Mouse (Mus musculus): ENCODE measurements around the gene Phf21a. TPM values are rescaled to one million over a fixed set of nuclear protein-coding genes. Genes with fewer than 3 reads are reported as not detected.

The Phf21a gene
- total RNA-seq (2021) = 68.1 and 82.3 TPM in 2 replicates
- long read RNA-seq, experiment 1, partial matches to known transcripts = 1 of 9 reads
- long read RNA-seq, experiment 1, other reads (novel, unspliced or antisense) = 8 of 9 reads
- long read RNA-seq, experiment 2, partial matches to known transcripts = 1 of 6 reads
- long read RNA-seq, experiment 2, other reads (novel, unspliced or antisense) = 5 of 6 reads

DNA sequence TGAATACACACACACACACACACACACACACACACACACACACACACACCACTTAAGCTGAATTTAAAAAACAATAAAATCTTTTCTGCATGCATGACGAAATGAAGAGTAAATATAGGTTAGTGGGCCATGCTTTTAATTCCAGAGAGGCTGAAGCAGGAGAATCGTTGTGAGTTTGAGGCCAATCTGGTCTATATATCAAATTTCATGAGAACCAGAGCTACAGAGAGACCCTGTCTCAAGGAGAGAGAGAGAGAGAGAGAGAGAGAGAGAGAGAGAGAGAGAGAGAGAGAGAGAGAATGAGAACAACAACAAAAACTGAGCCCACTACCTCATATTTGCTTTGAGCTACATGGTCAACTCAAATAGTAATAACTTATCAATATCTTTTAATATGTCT is at the start of gene Phf21a:
Gene Phf21a (plus strand): TSS at position 301 of the 400 bp plus-strand sequence.
- DNase-seq = no peak

DNA sequence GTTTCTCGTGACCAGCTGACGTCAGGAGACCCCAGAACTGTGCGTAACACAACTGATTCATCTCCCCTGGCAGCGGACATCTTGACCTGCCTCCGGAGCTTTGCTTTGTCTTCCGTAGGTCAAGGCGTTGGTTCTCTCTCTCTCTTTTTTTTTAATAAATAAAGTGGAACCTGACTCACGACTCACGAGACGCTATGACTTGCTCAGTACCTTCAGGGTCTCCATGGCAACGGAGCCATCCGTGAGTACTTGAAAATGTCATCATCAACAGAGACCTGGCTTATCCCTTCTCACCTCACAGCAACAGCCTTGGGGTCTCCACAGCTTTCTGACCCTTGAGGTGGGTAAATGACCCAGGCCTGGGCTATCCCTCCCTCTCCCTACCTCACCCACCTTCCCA is 49.6 kb upstream of the Phf21a start:
- peak; percentile 1 for DNase-seq

GRCm38 (mm10) chr2:92047601-92048000 is 45.3 kb upstream of the Phf21a start:
- peak; percentile 38 for DNase-seq

- DNase-seq = no peak
These were observed 44.8 kb upstream of the Phf21a start for GRCm38 (mm10) chr2:92048034-92048690.

GRCm38 (mm10) chr2:92052188-92052587 is 40.7 kb upstream of the Phf21a start:
- peak; percentile 31 for DNase-seq

GRCm38 (mm10) chr2:92052754-92053153 is 40.2 kb upstream of the Phf21a start:
- no peak for DNase-seq

- peak; percentile 96 for DNase-seq
These were observed 37.7 kb upstream of the Phf21a start for GRCm38 (mm10) chr2:92055101-92055813.

DNA sequence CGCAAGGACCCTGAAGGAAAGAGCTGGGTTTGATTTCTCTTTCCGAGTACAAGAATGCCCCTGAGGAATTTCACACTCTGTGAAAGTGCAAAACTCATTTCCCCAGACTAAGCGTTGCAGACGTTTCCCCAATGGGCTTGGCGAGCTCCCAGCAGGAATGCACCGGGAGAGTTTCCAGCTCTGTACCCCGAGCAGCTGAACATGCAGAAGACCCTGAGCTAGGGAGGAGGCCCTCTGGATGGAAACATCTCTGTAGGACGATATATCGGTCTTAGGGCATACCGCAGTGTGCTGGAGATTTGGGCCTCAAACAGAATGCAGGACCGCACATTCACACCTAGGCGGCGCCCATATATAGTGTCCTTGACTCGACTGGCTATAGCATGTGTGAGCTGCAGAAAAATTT is 37.1 kb upstream of the Phf21a start:
- DNase-seq = peak; percentile 73

- no peak for DNase-seq
These were observed 36.2 kb upstream of the Phf21a start for GRCm38 (mm10) chr2:92056760-92057159.

DNA sequence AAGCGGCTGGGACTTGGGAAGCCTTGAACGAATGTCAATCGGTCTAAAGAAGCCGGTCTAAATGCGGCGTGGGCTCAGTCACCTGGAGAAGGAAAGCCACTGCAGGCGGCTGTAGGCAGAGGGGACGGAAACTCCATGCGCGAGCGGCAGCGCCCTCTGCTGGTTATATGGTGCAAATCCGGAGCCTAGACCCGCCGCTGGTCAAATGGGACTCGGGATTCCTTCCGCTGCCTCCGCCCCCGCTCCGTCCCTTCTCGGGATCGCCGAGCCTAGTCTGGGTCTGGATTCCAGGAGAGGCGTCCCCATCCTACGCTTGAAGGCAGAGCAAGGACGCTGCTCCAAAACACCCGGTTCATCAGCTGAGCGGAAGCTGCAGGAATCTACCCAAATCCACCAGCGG is 34.4 kb upstream of the Phf21a start:
- peak; percentile 95 for DNase-seq

GRCm38 (mm10) chr2:92058936-92059335 is 34.0 kb upstream of the Phf21a start:
- DNase-seq = no peak

DNA sequence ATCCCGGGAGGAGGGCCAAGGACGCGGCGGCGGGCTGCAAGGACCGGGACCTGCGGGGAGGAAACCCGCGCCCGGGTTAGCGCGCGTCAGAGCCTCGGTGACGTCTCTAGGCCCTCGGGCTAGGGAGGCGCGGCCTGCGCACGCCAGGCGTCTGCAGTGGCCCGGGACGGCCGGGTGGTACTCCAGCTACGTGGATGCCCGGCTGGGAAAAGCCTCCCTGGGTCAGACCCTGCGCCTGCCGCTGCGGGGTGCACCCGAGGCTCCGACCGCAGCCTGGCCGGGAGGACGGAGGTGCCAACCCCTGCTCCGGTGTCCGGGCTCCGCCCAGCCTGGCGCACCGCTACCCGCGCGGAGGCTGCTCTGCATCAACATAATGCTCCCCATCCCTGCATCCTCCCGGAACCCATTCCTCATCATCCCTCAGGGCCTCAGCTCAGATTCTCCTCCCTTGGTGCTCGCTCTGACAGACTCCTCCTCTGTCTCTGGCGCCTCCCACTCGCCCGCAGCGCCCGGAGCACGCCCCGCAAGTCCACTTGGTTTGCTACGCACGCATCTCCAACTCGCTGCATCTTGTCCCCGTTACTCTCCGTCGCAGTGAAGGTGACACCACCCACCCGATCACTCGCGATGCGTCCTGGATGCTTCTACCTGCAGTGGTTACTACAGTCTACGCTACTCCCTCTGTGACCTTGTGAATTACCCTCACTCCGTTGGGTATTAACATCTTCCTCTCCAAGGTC is 33.3 kb upstream of the Phf21a start:
- peak; percentile 79 for DNase-seq

DNA sequence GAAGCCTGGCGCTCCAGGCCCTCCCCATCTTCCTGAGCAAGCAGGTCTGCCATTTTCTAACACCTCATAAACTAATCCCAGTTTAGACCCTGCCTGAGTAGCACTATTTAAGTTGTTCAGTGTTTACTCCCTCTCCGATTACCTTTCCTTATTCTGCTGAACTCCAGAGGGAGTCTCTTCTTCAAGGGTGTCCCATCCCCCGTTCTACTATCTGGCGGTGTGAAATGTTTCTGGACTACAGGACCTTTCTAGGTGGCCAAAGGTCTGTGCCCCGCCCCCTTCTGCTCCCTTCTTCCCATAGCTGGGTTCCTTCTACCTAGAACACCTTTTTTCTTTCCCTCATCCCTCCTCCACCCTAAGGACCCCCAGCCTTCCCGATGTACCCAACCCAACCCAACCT is 32.6 kb upstream of the Phf21a start:
- no peak for DNase-seq

- DNase-seq = no peak
These were observed 31.6 kb upstream of the Phf21a start for GRCm38 (mm10) chr2:92061337-92061736.

- DNase-seq = no peak
These were observed 29.8 kb upstream of the Phf21a start for GRCm38 (mm10) chr2:92063106-92063505.

GRCm38 (mm10) chr2:92065269-92065888 is 27.5 kb upstream of the Phf21a start:
- DNase-seq = no peak

GRCm38 (mm10) chr2:92065938-92066337 is 27.0 kb upstream of the Phf21a start:
- no peak for DNase-seq

DNA sequence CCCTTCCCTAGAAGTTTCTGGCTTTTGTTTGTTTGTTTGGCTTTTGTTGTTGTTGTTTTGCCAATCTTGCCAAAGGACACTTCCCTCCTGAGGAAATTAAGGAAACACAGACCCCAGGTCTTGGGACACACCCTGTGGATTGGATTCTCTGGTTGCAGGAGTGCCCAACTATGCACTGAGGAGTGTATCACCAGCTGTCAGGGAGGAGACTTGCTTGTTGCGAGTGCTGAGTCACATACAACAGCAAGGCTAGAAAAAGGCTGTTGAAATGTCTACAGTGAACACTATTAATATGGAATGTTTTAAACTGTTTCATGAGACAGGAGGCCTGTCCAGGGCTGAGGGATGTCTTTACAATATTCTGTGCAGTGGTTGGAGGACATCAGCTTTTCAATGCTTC is 26.0 kb upstream of the Phf21a start:
- no peak for DNase-seq

DNA sequence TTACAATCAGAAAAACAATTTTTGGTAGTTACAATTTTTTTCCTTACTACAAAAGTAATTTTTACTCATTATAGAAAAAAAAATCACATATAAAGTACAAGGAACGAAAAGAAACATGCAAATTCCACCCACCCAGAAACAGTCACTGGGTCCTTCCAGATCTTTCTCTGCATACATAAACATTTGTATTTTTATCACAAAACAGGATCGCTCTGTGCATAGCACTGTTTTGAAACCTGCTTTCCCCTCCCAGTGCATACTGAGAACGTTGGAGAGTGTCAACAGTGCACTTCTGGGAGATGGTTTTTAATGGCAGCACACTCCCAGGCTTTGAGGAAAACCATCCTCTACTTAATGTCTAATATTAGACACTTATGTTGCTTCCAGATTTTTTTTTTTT is 25.3 kb upstream of the Phf21a start:
- no peak for DNase-seq

GRCm38 (mm10) chr2:92069630-92070029 is 23.3 kb upstream of the Phf21a start:
- no peak for DNase-seq

- no peak for DNase-seq
These were observed 21.8 kb upstream of the Phf21a start for GRCm38 (mm10) chr2:92071143-92071542.

GRCm38 (mm10) chr2:92076086-92076692 is 16.7 kb upstream of the Phf21a start:
- no peak for DNase-seq
